Mouse (Mus musculus): ENCODE data around the gene Fzd5. TPM values are rescaled to one million over a fixed set of nuclear protein-coding genes. Genes with fewer than 3 reads are reported as not detected.

Fzd5 gene
- polyA plus RNA-seq, 1 experiment from 2014 or later, result 0.56 TPM

DNA sequence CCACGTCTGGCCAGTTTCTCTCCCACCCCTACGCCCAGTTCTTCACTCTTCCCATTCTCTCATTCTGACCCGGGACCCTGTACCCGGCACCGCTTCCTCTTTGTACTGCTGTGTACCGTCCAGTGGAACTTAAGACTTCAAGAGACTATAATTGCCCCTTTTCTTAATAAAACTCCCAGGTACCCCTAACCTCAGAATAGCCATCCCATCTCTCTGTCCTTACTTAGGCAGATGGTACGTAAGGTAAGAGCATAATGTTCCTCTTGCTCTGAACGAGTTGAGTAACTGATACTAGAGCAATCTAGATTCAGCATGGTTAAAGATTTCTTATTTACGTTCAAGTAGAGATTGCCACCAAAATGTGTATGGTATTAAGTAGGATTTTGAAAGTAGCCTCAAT is 46.0 kb downstream of the Fzd5 start:
- no peaks in the 10 kb centered on the region for H3K27me3 ChIP-seq
- peaks cover 38% of the 10 kb centered on the region for H3K4me1 ChIP-seq
- H3K36me3 ChIP-seq, result no peaks in the 10 kb centered on the region
- H3K27ac ChIP-seq, result peak overlapping the region; percentile 60; the same call in 1 of the 2 replicates
- ATAC-seq (ENCODE audit: low FRiP score), result no peak
- no peaks in the 10 kb centered on the region for H3K9me3 ChIP-seq (replicated peaks)
- 1% methylated on average over 9 of the region's 9 CpGs for WGBS
- H3K9ac ChIP-seq, result peak overlapping the region; percentile 92
- peak overlapping the region; percentile 87 for H3K4me2 ChIP-seq (replicated peaks)
- peak overlapping the region; percentile 92 for H3K4me3 ChIP-seq

DNA sequence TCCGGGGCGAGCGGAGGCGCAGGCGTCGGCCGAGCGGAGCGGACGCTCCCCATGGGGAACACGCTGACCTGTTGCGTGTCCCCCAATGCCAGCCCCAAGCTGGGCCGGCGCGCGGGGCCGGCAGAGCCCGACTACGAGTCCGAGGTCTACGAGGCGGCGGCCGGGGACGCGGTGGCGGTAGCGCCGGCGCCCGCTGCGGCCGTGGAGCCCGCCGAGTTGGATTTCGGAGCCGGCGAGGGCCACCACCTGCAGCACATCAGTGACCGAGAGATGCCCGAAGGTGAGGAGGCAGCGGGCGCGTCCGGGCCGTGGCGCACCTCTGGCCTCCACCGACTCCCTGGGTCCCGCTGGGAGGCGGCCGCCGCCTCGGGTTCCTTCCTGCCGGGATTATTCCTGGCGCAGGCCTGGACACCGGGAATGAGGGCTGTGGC is 46.4 kb downstream of the Fzd5 start:
- H3K4me3 ChIP-seq, result peak overlapping the region; percentile 92
- peak overlapping the region; percentile 60 for H3K27ac ChIP-seq
- no peaks in the 10 kb centered on the region for H3K36me3 ChIP-seq
- 0% methylated on average over 24 of the region's 55 CpGs for WGBS
- no peaks in the 10 kb centered on the region for H3K27me3 ChIP-seq
- H3K4me2 ChIP-seq (replicated peaks), result peak overlapping the region; percentile 87
- ATAC-seq (ENCODE audit: low FRiP score), result no peak; the same call in 1 of the 2 replicates
- no peaks in the 10 kb centered on the region for H3K9me3 ChIP-seq (replicated peaks)
- peaks cover 38% of the 10 kb centered on the region for H3K4me1 ChIP-seq
- peak overlapping the region; percentile 92 for H3K9ac ChIP-seq

DNA sequence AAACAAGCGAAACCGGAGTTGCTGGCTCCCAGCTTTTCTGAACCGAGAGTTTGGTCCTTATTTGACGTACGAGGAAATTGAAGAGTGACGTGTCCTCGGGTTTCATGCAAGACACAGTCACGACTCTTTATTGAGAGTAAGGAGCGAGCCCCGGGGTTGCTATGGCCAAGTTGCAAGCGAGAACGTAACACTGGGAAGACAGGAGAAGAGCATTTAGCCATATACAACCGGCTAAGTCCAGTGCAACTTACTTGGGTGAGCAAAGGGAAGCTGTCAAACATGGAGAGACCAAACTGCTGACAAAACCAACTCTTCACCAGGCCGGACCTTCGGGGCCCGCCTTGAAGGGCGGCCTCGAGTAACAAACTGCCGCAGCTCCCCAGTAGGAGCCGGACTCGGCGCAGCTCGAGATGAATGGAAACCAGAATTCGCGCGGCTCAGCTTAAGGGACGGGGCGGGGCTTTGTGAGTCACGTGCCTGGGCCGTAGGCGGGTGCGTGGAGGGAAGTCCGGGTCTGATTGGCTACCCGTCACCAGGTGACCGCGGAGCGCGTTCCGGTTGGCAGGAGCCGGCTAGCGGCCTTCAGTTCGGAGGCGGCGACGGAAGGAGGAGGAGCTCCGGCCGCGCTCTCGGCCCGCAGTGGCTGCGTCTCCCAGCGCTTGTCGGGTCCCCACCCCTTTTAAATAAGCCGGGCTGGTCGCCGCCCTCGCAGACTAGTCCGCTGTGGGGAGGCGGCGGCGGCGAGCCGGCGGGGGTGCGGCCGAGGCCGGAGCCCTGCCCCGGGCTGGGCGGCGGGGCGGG is 47.1 kb downstream of the Fzd5 start, which contains the start of gene Ccnyl1:
Gene Ccnyl1, plus strand, starts transcription at position 243 of the 801 bp plus-strand sequence.
- no peaks in the 10 kb centered on the region for H3K36me3 ChIP-seq
- peak within 1 kb of the TSS; percentile 92 for H3K4me3 ChIP-seq
- no peaks in the 10 kb centered on the region for H3K27me3 ChIP-seq
- peak; percentile 99 for ATAC-seq (ENCODE audit: low FRiP score)
- no peaks in the 10 kb centered on the region for H3K9me3 ChIP-seq (replicated peaks)
- H3K27ac ChIP-seq, result peak within 1 kb of the TSS; percentile 60
- peaks cover 38% of the 10 kb centered on the region for H3K4me1 ChIP-seq
- under 1% methylated on average over 64 of the region's 71 CpGs for WGBS
- H3K9ac ChIP-seq, result peak within 1 kb of the TSS; percentile 92
- H3K4me2 ChIP-seq (replicated peaks), result peak within 1 kb of the TSS; percentile 87

DNA sequence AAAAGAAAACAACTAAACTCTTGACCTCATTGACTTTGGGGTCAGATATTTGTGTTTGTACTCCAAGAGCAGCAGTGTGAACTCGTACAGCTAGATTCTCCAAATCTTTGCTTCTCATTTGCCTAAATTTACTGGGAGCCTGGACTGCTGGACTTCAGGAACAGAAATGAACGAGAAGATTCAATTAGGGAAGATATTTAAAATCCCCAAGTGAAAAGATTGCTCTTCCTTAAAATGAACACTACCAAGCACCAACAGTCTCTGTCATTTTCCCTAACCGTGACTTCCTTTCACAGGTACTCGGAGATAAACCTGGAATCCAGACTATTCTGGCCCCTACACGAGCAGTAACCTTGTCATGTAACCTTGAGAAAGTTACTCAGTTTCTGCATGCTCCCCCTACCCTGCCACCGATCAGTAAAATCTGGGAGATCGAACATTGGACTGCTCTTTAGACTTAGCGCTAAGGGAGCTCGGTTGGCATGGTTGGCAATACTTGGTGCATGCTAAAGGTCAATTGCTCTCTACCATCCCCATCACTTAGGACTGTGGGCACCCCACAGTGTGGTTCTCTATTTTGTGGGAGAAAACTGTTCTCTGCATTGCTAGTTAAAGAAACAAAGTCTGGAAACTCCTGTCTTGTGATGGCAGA is 47.9 kb downstream of the Fzd5 start:
- Histone ChIP-seq H3K27me3 (no peaks in the 10 kb centered on the region), H3K4me3 (peak overlapping the region; percentile 92), H3K4me2 (replicated peaks) (peak overlapping the region; percentile 76), H3K9ac (peak overlapping the region; percentile 49), H3K4me1 (peaks cover 33% of the 10 kb centered on the region), H3K27ac (no peak overlapping the region), H3K36me3 (no peaks in the 10 kb centered on the region), H3K9me3 (replicated peaks) (no peaks in the 10 kb centered on the region)
- ATAC-seq (ENCODE audit: low FRiP score), result no peak
- 27% methylated on average over 9 of the region's 9 CpGs for WGBS

DNA sequence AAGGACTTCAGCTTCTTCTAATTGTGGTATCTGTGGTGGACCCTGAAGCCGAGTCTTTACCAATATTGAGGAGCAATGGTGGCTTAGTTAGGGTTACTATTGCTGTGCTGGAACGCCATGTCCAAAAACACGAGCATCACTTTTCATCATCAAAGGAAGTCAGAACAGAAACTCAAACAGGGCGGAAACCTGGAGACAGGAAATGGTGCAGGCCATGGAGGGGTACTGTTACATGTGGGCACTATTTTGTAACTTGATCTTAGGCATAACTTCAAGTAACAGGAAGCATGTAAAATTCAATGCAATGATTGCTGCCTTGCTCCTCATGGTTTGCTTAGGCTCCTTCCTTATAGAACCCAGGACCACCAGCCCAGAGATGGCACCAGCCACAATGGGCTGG is 49.5 kb downstream of the Fzd5 start:
- WGBS, result 88% methylated on average over 4 of the region's 4 CpGs

DNA sequence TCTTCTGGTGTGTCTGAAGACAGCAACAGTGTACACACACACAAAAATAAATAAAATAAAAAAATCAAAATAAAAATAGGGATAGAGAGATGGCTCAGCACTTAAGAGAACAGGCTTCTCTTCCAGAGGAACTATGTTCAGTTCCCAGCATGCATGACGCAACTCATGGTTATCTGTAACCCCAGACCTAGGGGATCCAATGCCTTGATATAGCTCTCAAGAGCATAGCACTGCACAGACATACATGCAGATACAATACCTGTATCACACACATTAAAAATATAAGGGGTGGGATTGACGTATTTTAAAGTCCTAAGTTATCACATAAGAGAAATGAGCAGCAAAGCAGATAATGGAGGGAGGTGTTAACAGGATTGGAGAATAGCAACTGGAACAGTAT is 53.1 kb downstream of the Fzd5 start:
- Histone ChIP-seq H3K4me1 (peaks cover 2% of the 10 kb centered on the region), H3K27ac (no peak overlapping the region), H3K9ac (no peak overlapping the region), H3K4me3 (no peak overlapping the region), H3K27me3 (no peaks in the 10 kb centered on the region), H3K36me3 (no peaks in the 10 kb centered on the region), H3K9me3 (replicated peaks) (no peaks in the 10 kb centered on the region), H3K4me2 (replicated peaks) (no peak overlapping the region)
- no peak for ATAC-seq (ENCODE audit: low FRiP score)
- WGBS, result 97% methylated on average over 2 of the region's 2 CpGs

More for the DNA sequence above, 49.5 kb downstream of the Fzd5 start:
- Histone ChIP-seq H3K9me3 (replicated peaks) (no peaks in the 10 kb centered on the region), H3K4me1 (peaks cover 25% of the 10 kb centered on the region), H3K9ac (no peak overlapping the region), H3K27me3 (no peaks in the 10 kb centered on the region), H3K4me3 (no peak overlapping the region), H3K36me3 (no peaks in the 10 kb centered on the region), H3K4me2 (replicated peaks) (no peak overlapping the region), H3K27ac (no peak overlapping the region)
- no peak for ATAC-seq (ENCODE audit: low FRiP score)

DNA sequence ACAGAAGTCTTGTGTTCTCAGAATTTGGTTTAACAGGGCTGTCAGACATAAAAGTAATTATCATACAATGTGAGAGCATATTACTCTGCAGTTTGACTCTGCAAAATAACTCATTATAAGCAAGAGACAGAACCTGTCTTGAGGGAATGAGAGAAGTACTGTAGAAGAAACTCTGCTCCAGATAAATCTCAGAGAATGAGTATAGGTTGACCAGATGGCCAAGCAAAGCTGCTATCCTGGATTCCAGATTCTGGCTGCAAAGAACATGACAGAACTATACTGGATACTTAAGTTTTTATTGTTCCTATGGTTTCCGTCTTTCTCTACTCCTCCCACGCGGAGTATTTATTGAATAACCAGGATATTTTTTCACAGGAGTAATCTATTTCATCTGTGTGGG is 54.5 kb downstream of the Fzd5 start:
- Histone ChIP-seq H3K4me2 (replicated peaks) (no peak overlapping the region), H3K9me3 (replicated peaks) (no peaks in the 10 kb centered on the region), H3K4me1 (no peaks in the 10 kb centered on the region), H3K36me3 (no peaks in the 10 kb centered on the region), H3K27me3 (no peaks in the 10 kb centered on the region), H3K27ac (no peak overlapping the region), H3K9ac (no peak overlapping the region), H3K4me3 (no peak overlapping the region)
- WGBS, result 93% methylated on average over 3 of the region's 3 CpGs
- ATAC-seq (ENCODE audit: low FRiP score), result no peak

DNA sequence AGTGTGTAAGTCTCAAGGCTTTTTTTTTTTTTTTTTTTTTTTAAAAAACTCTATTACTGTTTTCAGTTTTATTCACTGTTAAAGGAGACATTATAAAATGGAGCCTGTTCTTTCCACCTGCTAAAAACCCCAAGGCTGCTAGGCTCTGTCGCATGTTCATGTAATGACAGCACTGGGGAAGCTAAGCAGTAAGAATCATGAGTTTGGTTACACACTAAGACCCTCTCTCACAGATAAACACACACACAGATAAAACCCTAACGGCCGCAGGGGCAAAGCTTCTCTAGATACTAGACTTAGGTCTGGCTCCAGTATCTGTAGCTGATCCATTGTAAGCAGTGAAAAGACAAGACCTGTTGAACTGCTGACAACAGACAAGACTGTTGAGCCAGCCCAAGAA is 56.1 kb downstream of the Fzd5 start:
- ATAC-seq (ENCODE audit: low FRiP score), result no peak
- WGBS, result 89% methylated on average over 3 of the region's 3 CpGs

More for the DNA sequence above, 56.1 kb downstream of the Fzd5 start:
- Histone ChIP-seq H3K4me2 (replicated peaks) (no peak overlapping the region), H3K9me3 (replicated peaks) (no peaks in the 10 kb centered on the region), H3K4me3 (no peak overlapping the region), H3K27ac (no peak overlapping the region), H3K4me1 (no peaks in the 10 kb centered on the region), H3K27me3 (no peaks in the 10 kb centered on the region), H3K36me3 (no peaks in the 10 kb centered on the region), H3K9ac (no peak overlapping the region)

Other genes with a start within 250 kb of the Fzd5 start
- 55.5 and 57.1 TPM in 2 replicates for gene Creb1, start 205.1 kb downstream of the Fzd5 start, polyA plus RNA-seq (2016; fragmentation: Nextera tagmentation; extraction: Ambion mirVana)
- 20.7 and 21.1 TPM in 2 replicates for gene Mettl21a, start 120.5 kb downstream of the Fzd5 start, polyA plus RNA-seq (2016; fragmentation: Nextera tagmentation; extraction: Ambion mirVana)
- gene Ccnyl1, start 47.3 kb downstream of the Fzd5 start, polyA plus RNA-seq (2016; fragmentation: Nextera tagmentation; extraction: Ambion mirVana), result 7.6 and 7.8 TPM in 2 replicates
- 11.8 and 13.4 TPM in 2 replicates for gene Plekhm3, start 219.1 kb upstream of the Fzd5 start, polyA plus RNA-seq (2016; fragmentation: Nextera tagmentation; extraction: Ambion mirVana)